Mouse (Mus musculus) stomach, embryonic 16.5 days (tissue): ENCODE data around the gene Stum. TPM values are rescaled to one million over a fixed set of nuclear protein-coding genes. Genes with fewer than 3 reads are reported as not detected.
"Not testable (repeated sequence)": the region's sequence is repeated elsewhere in the genome, so short reads cannot be mapped to it uniquely, and the experiment has no call there.

Source experiments
- ATAC-seq: fragments of 200-750 bp; cut with Nextera tagmentation; 2 replicates; pipeline ENCODE4 v1.8.0; 2017; ENCODE audit warnings: moderate number of reproducible peaks, moderate TSS enrichment; ENCODE audit not compliant: insufficient read depth, low FRiP score
- H3K27ac ChIP-seq: fragments of 300-500 bp; sonication (generic); 2 replicates; pipeline ENCODE4 v1.5.1; 2014; ENCODE audit warnings: low read length
- H3K27me3 ChIP-seq: fragments of 300-500 bp; sonication (generic); 2 replicates; pipeline ENCODE4 v1.6.1; 2014; ENCODE audit warnings: low read length, control low read depth, mixed read lengths; ENCODE audit not compliant: control insufficient read depth, insufficient read depth
- H3K36me3 ChIP-seq: fragments of 300-500 bp; sonication (generic); 2 replicates; pipeline ENCODE4 v1.6.1; 2014; ENCODE audit warnings: low read length; ENCODE audit not compliant: control insufficient read depth, insufficient read depth
- H3K4me1 ChIP-seq: fragments of 300-500 bp; sonication (generic); 2 replicates; pipeline ENCODE4 v1.6.1; 2014; ENCODE audit warnings: low read length, control low read depth, mixed read lengths; ENCODE audit not compliant: control insufficient read depth, insufficient read depth
- H3K4me2 ChIP-seq: fragments of 300-500 bp; sonication (generic); 2 replicates; pipeline ENCODE4 v1.6.1; 2014; ENCODE audit warnings: low read depth, low read length, mixed read lengths
- H3K4me3 ChIP-seq: fragments of 300-500 bp; sonication (generic); replicated peaks from 2 replicates; pipeline ENCODE4 v1.5.1; 2014; ENCODE audit warnings: mild to moderate bottlenecking, low read length
- H3K9ac ChIP-seq: fragments of 300-500 bp; sonication (generic); 2 replicates; pipeline ENCODE4 v1.6.1; 2014; ENCODE audit warnings: low read length
- H3K9me3 ChIP-seq: fragments of 300-500 bp; sonication (generic); replicated peaks from 2 replicates; pipeline ENCODE4 v1.6.1; 2016; ENCODE audit warnings: low read length, control low read depth; ENCODE audit not compliant: control insufficient read depth
- WGBS: fragments of 180-500 bp; shearing (Covaris S2); extraction: QIAGEN DNeasy Blood & Tissue Kit; methylation state at CpG from one replicate; pipeline ENCODE4 v1.1.7; 2014; 5-methylcytosine and 5-hydroxymethylcytosine counted together
- polyA plus RNA-seq: library from polyadenylated mRNA; unstranded; fragments of >200 nt; fragmentation: Nextera tagmentation; extraction: Ambion mirVana; gene quantifications from 2 replicates; pipeline ENCODE4 v1.2.1, GENCODE M21; 2015

The Stum gene
- polyA plus RNA-seq, 1 experiment from 2014 or later = 1.5 TPM

DNA sequence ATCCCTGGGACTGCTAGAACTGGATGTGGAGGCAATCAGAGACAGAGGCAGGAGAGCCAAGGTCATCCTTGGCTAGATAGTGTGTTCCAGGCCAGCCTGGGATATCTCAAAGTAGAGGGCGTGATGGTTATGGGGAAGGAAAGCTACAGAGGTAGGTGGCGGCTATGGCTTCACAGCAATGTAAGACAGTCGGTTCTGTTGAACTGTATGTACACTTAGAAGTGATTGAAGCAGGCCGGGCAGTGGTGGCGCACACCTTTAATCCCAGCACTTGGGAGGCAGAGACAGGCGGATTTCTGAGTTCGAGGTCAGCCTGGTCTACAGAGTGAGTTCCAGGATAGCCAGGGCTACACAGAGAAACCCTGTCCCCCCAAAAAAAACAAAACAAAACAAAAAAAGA lies 35.6 kb upstream of the Stum start:
- not testable (repeated sequence) for H3K9me3 ChIP-seq, H3K27me3 ChIP-seq, H3K4me2 ChIP-seq, H3K27ac ChIP-seq, ATAC-seq, H3K9ac ChIP-seq, H3K4me3 ChIP-seq, H3K36me3 ChIP-seq
- 88% methylated on average over 7 of the region's 7 CpGs for WGBS
- H3K4me1 ChIP-seq = peaks cover 10% of the 10 kb centered on the region; the same call in 1 of the 2 replicates

DNA sequence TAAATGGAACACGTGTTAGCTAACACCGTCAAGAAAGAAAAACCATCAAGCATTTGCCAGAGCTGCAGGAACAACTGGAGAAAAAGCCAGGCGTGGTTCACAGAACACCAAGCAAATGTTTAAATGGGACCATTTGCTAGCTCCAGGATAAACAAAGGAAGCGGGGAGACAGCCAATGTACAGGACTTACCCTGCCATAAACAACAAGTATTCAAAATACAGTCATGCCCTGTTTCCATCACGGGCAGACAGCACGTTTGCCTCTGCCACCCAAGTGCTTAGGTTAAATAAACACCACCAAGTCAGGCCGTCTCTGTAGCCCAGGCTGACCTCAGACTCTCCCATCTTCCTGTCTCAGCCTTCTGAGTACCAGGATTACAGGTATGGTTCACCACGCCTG lies 35.1 kb upstream of the Stum start:
- H3K4me2 ChIP-seq = no peak overlapping the region
- H3K9ac ChIP-seq = no peak overlapping the region
- no peaks in the 10 kb centered on the region for H3K27me3 ChIP-seq
- H3K4me3 ChIP-seq = no peak overlapping the region
- H3K36me3 ChIP-seq = no peaks in the 10 kb centered on the region
- H3K4me1 ChIP-seq = peaks cover 10% of the 10 kb centered on the region; the same call in 1 of the 2 replicates
- WGBS = 40% methylated on average over 8 of the region's 8 CpGs
- H3K9me3 ChIP-seq = no peaks in the 10 kb centered on the region
- no peak for ATAC-seq
- H3K27ac ChIP-seq = no peak overlapping the region

DNA sequence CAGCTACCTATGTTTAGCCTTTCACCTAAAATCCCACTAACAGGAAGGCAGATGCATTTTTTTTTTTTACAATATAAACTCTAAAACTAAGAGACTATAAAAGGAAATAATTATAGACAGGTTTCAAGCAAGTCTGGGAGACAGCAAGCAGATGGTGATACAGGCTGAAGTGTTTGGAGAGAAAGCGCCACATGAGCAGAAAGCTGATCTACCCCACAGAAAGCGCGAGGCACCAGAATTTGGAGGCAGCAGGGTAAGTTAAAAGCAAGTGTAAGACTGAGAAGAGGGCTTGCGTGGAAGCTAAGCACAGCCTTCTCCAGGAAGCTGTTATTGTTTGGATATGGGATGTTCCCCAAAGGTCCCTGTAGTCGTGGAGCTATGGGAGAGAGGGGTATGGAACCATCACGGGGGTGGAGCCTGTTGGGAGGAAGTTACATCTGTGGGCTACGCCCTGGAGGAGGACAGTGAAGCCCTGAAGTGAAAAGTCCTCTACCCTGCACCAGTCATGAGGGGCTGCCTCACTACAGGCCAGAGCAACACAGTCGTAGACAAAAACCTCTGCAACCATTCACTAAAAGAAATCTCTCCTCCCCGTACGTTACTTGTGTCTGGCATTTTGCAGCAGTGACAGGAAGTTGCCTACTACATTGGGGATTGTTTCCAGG lies 34.2 kb upstream of the Stum start:
- Histone ChIP-seq H3K27me3 (no peaks in the 10 kb centered on the region), H3K36me3 (no peaks in the 10 kb centered on the region), H3K27ac (no peak overlapping the region), H3K4me2 (no peak overlapping the region), H3K9me3 (no peaks in the 10 kb centered on the region), H3K4me1 (peaks cover 10% of the 10 kb centered on the region; the same call in 1 of the 2 replicates), H3K9ac (no peak overlapping the region), H3K4me3 (no peak overlapping the region)
- no peak for ATAC-seq
- 53% methylated on average over 10 of the region's 10 CpGs for WGBS

DNA sequence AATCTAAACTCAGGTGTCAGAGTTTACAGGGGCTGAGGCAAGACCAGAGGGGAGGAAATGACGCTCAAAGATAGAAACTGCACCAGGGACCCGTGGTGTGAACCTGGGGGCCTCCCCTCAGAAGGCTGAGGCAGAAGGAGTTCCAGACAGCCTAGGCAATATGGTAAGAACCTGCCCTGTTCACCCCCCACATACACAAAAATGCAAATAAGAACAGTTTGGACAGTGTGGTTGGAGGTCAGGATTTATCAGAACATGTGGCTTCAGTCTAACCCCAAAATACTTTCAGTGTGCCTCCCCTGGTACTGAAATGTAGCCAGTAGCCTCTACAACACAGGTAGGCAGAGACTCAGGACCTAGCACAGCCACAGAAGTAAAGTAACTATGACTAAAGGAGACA lies 30.8 kb upstream of the Stum start:
- ATAC-seq = no peak
- Histone ChIP-seq H3K4me3 (no peak overlapping the region), H3K4me1 (peaks cover 8% of the 10 kb centered on the region; the same call in 1 of the 2 replicates), H3K4me2 (no peak overlapping the region), H3K9me3 (no peaks in the 10 kb centered on the region), H3K27ac (no peak overlapping the region), H3K27me3 (no peaks in the 10 kb centered on the region), H3K9ac (no peak overlapping the region), H3K36me3 (no peaks in the 10 kb centered on the region)
- WGBS = 63% methylated on average over 2 of the region's 2 CpGs

GRCm38 (mm10) chr1:180510879-180511278 lies 27.6 kb upstream of the Stum start:
- ATAC-seq = no peak; the same call in 1 of the 2 replicates
- no peak overlapping the region for H3K27ac ChIP-seq

DNA sequence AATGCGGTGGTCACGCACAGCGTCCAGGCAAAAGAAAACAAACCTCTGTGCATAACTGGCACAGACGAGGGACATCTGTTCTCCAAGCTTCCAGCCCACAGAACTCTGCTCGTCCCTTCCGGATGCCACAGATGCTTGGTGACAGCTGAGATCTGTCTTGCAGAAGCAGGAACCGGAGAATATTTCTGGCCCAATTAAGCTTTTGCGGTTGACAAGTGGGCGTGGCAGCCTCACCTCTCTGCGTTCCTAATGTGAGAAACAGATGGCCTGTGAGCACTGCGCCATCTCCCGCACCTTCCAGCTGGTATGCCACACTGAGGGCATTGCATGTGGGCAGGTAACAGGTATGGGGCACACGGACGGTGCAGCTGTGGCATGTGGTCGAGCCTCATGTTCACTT lies 27.1 kb upstream of the Stum start:
- Histone ChIP-seq H3K9ac (no peak overlapping the region), H3K27ac (no peak overlapping the region), H3K27me3 (no peaks in the 10 kb centered on the region), H3K9me3 (no peaks in the 10 kb centered on the region), H3K4me2 (0 out of 2 replicates have a peak overlapping the region, but pooled peaks have one; percentile 15), H3K4me3 (no peak overlapping the region), H3K36me3 (no peaks in the 10 kb centered on the region), H3K4me1 (peaks cover 5% of the 10 kb centered on the region; the same call in 1 of the 2 replicates)
- ATAC-seq = no peak
- 24% methylated on average over 15 of the region's 15 CpGs for WGBS

More at GRCm38 (mm10) chr1:180510879-180511278, 27.6 kb upstream of the Stum start:
- H3K4me2 ChIP-seq = 0 out of 2 replicates have a peak overlapping the region, but pooled peaks have one; percentile 15
- 31% methylated on average over 4 of the region's 4 CpGs for WGBS
- H3K9ac ChIP-seq = no peak overlapping the region
- no peaks in the 10 kb centered on the region for H3K36me3 ChIP-seq
- peaks cover 5% of the 10 kb centered on the region; the same call in 1 of the 2 replicates for H3K4me1 ChIP-seq
- no peaks in the 10 kb centered on the region for H3K9me3 ChIP-seq
- H3K27me3 ChIP-seq = no peaks in the 10 kb centered on the region
- H3K4me3 ChIP-seq = no peak overlapping the region

DNA sequence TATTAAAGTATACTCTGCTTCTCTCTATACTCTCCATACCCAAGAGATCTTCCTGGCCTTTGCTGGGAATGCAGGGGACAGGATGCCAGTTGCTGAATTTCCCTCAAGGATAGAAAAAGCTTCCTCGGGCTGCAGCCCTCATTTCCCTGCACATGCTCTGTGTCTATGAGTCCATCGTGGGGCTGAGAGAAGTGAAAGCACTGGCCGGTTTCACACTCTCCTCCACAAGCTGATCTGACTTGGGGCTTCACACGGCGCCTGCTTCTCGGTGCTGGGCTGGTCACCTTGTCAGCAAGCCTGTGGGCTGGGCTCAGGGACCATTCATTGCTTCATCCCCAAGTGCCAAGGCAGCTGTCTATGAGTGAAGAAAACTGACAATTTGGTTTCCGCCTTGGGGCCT lies 25.4 kb upstream of the Stum start:
- Histone ChIP-seq H3K4me1 (peaks cover 5% of the 10 kb centered on the region; the same call in 1 of the 2 replicates), H3K27ac (no peak overlapping the region), H3K9me3 (no peaks in the 10 kb centered on the region), H3K27me3 (no peaks in the 10 kb centered on the region), H3K4me2 (no peak overlapping the region), H3K36me3 (no peaks in the 10 kb centered on the region), H3K4me3 (no peak overlapping the region), H3K9ac (no peak overlapping the region)
- WGBS = 67% methylated on average over 7 of the region's 7 CpGs
- ATAC-seq = no peak

- Histone ChIP-seq H3K9me3 (no peaks in the 10 kb centered on the region), H3K4me2 (no peak overlapping the region), H3K4me1 (peaks cover 5% of the 10 kb centered on the region; the same call in 1 of the 2 replicates), H3K9ac (no peak overlapping the region), H3K4me3 (no peak overlapping the region), H3K27ac (no peak overlapping the region), H3K36me3 (no peaks in the 10 kb centered on the region), H3K27me3 (no peaks in the 10 kb centered on the region)
- WGBS = 69% methylated on average over 7 of the region's 7 CpGs
- no peak for ATAC-seq
Measured at GRCm38 (mm10) chr1:180507291-180507791, 24.0 kb upstream of the Stum start.

DNA sequence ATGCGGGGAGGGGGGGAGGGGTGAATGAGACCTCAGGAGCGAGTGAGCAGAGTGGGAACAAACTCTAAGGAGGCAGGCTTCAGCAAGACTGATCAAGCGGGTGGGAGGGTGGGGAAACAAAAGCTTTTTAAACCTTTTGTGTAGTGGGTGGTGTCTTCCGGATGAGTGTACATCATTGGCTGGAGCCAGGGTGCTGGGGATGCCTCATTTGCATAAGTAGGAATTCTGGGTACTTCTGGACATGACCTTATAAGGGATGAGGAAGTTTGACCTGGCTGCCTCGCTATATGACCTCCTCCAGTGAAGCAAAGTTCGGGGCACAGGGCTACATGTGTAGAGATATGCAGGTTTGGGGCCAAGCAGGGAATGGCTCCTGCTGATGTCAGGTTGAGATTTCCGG lies 23.0 kb upstream of the Stum start:
- ATAC-seq = no peak
- no peak overlapping the region for H3K4me3 ChIP-seq
- peaks cover 5% of the 10 kb centered on the region; the same call in 1 of the 2 replicates for H3K4me1 ChIP-seq
- no peaks in the 10 kb centered on the region for H3K9me3 ChIP-seq
- H3K27ac ChIP-seq = no peak overlapping the region
- no peak overlapping the region for H3K4me2 ChIP-seq
- no peaks in the 10 kb centered on the region for H3K36me3 ChIP-seq
- no peaks in the 10 kb centered on the region for H3K27me3 ChIP-seq
- 87% methylated on average over 7 of the region's 7 CpGs for WGBS
- no peak overlapping the region for H3K9ac ChIP-seq
